Mouse (Mus musculus): Measurements from ENCODE around the gene Phlda1.

Gene Phlda1

GRCm38 (mm10) chr10:111534691-111535090 is 28.6 kb downstream of the Phlda1 start:
- DNase-seq, result no peak

- no peak for DNase-seq
These were observed 31.3 kb downstream of the Phlda1 start for GRCm38 (mm10) chr10:111537410-111537809.

GRCm38 (mm10) chr10:111539724-111540324 is 33.7 kb downstream of the Phlda1 start:
- no peak for DNase-seq

DNA sequence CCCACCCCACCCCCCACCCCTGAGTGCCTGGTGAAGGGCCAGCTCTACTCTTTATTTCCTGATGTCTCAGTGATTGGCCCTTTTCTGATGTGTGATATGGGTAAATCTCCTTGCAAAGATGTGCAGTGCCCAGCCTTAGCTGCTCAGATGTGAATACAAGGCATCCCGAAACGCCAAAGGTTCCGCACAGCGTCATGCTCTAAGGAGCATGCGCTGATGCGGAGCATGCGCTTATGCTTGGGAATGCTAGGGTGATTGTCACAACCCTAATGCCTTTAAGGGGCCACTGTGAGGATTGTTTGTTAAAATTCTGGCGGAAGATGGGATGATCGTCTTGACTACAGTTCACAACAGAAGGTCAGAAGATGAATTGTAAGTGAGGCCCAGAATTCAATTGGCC is 34.6 kb downstream of the Phlda1 start:
- no peak for DNase-seq

- no peak for DNase-seq
These were observed 37.0 kb downstream of the Phlda1 start for GRCm38 (mm10) chr10:111543106-111543505.

DNA sequence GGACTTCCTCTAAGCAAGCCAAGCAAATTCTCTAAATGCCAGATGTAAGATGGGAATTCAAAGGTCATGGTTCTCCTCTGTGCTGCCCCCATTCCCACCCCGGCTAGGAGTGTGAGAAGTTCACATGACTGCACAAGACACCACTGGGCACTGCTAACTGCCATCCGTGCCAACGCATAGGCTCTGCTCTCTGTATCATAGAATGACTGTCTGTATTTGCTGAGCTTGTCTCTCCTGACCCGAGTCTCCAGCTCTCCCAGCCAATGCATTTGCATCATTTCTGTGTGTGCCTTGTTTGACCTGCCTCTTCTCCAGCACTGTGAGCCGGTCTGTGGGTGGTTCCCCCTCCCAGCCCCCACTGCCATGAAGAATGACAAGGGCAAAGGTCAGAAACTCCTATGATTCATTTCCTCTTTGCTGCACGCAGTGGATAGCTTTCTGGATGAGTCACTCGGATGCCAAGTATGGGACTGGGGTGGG is 37.7 kb downstream of the Phlda1 start:
- DNase-seq, result no peak

DNA sequence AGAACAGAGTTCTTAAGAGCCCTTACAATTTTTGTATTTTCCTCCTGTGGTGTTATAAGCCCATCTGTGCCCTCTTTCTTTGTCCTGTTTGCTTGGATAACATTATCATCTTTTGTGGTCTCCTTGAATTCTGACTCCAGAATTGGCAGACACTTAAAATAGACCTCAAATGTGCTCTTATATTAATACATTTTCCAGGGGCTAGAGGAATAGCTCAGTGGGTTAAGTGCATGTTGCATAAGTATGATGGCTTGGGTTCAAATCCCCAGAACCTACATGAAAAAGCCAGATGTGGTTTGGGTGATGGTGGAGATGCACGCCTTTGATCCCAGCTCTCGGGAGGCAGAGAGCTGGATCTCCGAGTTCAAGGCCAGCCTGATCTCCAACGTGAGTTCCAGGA is 38.2 kb downstream of the Phlda1 start:
- DNase-seq, result no peak

DNA sequence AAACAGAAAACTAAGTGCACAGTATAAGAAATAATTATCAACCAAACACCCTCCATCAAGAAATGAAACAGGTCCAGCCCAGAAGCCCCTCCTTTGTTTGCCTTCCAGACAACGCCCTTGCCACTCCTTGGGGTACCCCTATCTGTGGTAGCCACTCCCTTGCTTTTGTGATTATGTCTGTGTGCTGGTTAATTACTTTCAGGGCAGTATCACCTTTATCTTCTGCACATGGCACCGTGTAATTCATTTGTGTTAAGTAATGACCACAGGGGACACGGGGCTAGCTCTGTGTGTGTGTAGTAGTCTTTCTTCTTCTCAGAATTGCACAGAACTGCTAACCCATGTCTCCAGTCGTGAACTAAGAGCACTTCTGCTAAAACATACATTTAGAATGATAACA is 39.6 kb downstream of the Phlda1 start:
- no peak for DNase-seq

- no peak for DNase-seq
These were observed 41.8 kb downstream of the Phlda1 start for GRCm38 (mm10) chr10:111547881-111548372.

DNA sequence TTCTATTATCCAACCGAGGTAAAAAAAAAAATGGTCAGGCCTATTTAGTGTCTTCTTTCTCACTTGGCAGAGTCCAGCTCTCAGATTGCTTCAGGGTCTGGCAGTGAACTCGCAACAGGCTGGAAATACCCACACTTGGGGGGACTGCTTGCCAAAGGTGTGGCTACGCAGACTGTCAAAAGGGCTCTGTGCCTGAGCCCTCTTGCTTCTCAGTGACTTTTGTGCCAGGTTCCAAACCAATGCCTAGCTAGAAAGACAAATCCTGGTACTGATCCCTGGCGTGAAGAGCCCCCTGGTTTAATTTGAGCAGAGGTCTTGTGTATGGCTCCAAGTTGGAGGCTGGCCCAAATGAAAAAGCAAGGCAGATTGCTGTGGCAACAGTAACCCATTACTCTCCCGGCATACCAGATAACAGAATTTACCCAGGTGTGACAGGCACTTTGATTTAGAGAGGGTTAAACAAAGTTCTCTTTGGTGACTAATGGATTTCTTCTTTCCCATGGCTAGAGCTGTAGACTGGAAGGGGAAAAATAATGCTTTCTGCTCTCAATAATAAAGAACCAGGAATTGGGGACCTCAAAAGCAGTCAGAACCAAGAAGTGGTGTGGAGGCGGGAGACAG is 44.1 kb downstream of the Phlda1 start:
- DNase-seq, result peak; percentile 23

GRCm38 (mm10) chr10:111553695-111554094 is 47.6 kb downstream of the Phlda1 start:
- DNase-seq, result no peak

DNA sequence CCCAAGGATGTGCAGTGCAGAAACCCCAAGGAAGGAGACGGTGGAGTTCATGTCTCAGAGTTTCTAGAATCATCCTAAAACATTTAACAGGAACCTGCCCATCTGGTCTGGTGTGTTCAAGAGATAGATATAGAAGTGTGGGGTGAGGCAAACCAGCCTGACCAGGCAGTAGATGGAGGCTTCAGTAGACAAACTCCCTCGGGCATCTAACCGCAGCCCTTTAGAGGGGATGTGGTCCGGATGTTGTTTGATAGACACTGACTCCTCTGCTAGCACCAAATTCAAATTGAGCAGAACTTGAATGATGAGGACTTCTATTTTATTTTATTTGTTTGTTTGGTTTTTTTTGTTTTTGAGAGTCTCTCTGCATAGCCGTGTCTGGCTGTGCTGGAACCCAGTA is 48.6 kb downstream of the Phlda1 start:
- DNase-seq, result no peak

DNA sequence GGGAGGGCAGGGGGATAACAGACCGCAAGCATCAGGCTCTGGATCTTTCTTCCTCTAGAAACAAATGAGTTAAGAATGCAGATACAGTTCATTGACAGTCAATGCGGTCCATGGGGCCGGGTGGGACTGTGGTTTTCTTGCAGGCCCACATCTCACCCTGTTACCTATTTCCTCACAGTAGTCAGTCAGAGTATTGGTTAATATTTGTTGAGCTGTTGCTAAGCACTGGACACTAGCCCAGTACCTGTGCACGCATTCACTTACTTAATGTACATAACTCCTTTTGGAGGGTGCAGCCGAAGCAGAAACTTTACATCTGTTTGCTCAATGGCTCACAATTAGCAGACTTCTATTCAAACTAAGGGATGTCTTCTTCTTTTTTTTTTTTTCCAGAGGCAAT is 52.1 kb downstream of the Phlda1 start:
- DNase-seq, result no peak
